In the genomic region with DNA sequence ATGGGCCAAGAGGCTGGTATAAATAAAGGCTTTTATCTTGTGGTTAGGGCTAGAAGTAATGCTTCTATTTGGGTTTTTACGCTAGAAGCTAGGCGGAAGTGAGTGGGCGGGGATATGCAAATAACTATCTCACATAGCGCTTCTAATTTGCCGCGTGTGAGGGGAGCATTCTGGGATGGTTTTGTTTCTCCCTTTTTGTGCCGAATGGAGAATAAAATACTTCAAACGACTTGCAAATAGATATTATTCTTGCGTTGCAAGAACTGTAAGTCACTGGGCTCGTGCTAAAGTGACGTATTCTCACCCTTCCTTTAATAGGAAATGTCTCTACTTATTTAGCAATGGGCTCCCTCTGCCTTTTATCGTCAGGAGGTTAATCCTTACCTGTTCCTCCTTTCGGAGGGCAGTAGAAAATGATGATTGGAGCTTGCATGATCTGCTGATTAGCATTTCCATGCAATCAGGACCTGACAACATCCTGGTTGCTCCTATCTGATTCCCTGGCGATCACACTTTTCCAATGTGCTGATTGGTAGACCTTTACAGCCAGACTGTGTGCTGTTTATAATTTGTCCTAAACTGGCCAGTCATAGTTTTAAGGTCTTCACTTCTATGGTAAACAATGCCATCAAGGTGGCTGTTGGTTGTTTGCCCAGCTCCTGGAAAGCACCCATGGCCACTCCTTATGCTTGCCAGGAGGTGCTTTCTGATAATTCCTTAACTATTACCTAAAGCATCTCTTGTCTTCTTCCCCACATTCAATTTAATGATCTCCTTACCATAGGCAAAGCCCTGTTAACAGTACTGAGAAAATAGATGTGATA, we compare ENCODE assay signal across 8 mouse cellular contexts. TPM values are rescaled to one million over a fixed set of nuclear protein-coding genes. Genes with fewer than 3 reads are reported as not detected.
DNase-seq lines count a peak whose midpoint lies in the region; ATAC-seq and TF ChIP-seq lines count a peak whose summit lies in the region.

No protein-coding gene starts in this region.

- 0 out of 2 replicates have a peak, but pooled peaks cover 3% of the 10 kb centered on the region for H3K27me3 ChIP-seq in G1E (ENCODE audit: insufficient read depth, low read length)
- H3K27me3 ChIP-seq in forebrain, embryonic 13.5 days = no peaks in the 10 kb centered on the region
- no peaks in the 10 kb centered on the region for H3K27me3 ChIP-seq in neural tube, embryonic 15.5 days (replicated peaks)
- no peaks in the 10 kb centered on the region for H3K27me3 ChIP-seq in testis, adult 2 months (ENCODE audit: control insufficient read depth, insufficient read depth, low read length)

- H3K36me3 ChIP-seq in G1E (replicated peaks) = no peaks in the 10 kb centered on the region
- H3K36me3 ChIP-seq in forebrain, embryonic 13.5 days (ENCODE audit: poor library complexity, severe bottlenecking) = no peaks in the 10 kb centered on the region
- H3K36me3 ChIP-seq in neural tube, embryonic 15.5 days = no peaks in the 10 kb centered on the region
- peaks cover 3% of the 10 kb centered on the region for H3K36me3 ChIP-seq in testis, adult 2 months (ENCODE audit: control insufficient read depth, insufficient read depth, low read length)

- no peak overlapping the region for H3K4me3 ChIP-seq in G1E (ENCODE audit: low read depth, low read length)
- H3K4me3 ChIP-seq in forebrain, embryonic 13.5 days = peak overlapping the region; percentile 38
- H3K4me3 ChIP-seq in lung, adult 2 months (replicated peaks; ENCODE audit: extremely low read depth, low read depth, low read length) = no peak overlapping the region
- peak overlapping the region; percentile 35 for H3K4me3 ChIP-seq in neural tube, embryonic 15.5 days (replicated peaks)
- H3K4me3 ChIP-seq in testis, adult 2 months (ENCODE audit: control insufficient read depth, low read depth, low read length) = no peak overlapping the region; the same call in 1 of the 2 replicates

- peak overlapping the region; percentile 73 for H3K9ac ChIP-seq in forebrain, embryonic 13.5 days
- peak overlapping the region; percentile 47 for H3K9ac ChIP-seq in neural tube, embryonic 15.5 days (replicated peaks)

- peak overlapping the region; percentile 93 for H3K27ac ChIP-seq in forebrain, embryonic 13.5 days
- H3K27ac ChIP-seq in neural tube, embryonic 15.5 days (replicated peaks) = peak overlapping the region; percentile 94
- peak overlapping the region; percentile 64 for H3K27ac ChIP-seq in testis, adult 2 months (ENCODE audit: control insufficient read depth, insufficient read depth, low read depth, low read length)

- no peak for TF ChIP-seq CTCF in G1E (IDR thresholded peaks at IDR 0.05; ENCODE audit: low read depth, low read length)
- no peak for TF ChIP-seq CTCF in lung, adult 2 months (IDR thresholded peaks at IDR 0.05; ENCODE audit: insufficient read depth, low read length)
- no peak for TF ChIP-seq CTCF in testis, adult 2 months (IDR thresholded peaks at IDR 0.05; ENCODE audit: control insufficient read depth, insufficient read depth, insufficient replicate concordance, low read depth, low read length)

- no peaks in the 10 kb centered on the region for H3K9me3 ChIP-seq in G1E (replicated peaks)
- no peaks in the 10 kb centered on the region for H3K9me3 ChIP-seq in forebrain, embryonic 13.5 days (replicated peaks)
- H3K9me3 ChIP-seq in neural tube, embryonic 15.5 days (replicated peaks) = no peaks in the 10 kb centered on the region

- intact Hi-C loops in heart, postnatal 25 days (cut with DNase I) = no loop called here

- peak; percentile 62; the same call in 1 of the 2 replicates for TF ChIP-seq POLR2A in lung, adult 2 months (IDR thresholded peaks at IDR 0.05; ENCODE audit: borderline replicate concordance, extremely low read depth, low read depth, low read length)
- no peak for TF ChIP-seq POLR2A in testis, adult 2 months (IDR thresholded peaks at IDR 0.05; ENCODE audit: control insufficient read depth, low read depth, low read length)

- H3K4me1 ChIP-seq in G1E (ENCODE audit: insufficient read depth, low read depth, low read length) = peaks cover 59% of the 10 kb centered on the region
- H3K4me1 ChIP-seq in forebrain, embryonic 13.5 days = peaks cover 36% of the 10 kb centered on the region
- H3K4me1 ChIP-seq in lung, adult 2 months (ENCODE audit: control insufficient read depth, insufficient read depth, low read length) = peaks cover 9% of the 10 kb centered on the region
- H3K4me1 ChIP-seq in neural tube, embryonic 15.5 days = peaks cover 47% of the 10 kb centered on the region
- H3K4me1 ChIP-seq in testis, adult 2 months (ENCODE audit: control insufficient read depth, insufficient read depth, low read length) = peaks cover 10% of the 10 kb centered on the region

- peak; percentile 82 for DNase-seq in G1E (ENCODE audit: low spot score)
- peak; percentile 67 for DNase-seq in heart, postnatal 25 days (ENCODE audit: low spot score)
- DNase-seq in layer of hippocampus, adult 11-12 months (ENCODE audit: low spot score) = peak; percentile 95
- DNase-seq in lung, adult 2 months = peak; percentile 61

- WGBS in forebrain, embryonic 13.5 days = 0% methylated on average over 14 of the region's 14 CpGs
- under 1% methylated on average over 14 of the region's 14 CpGs for whole genome bisulfite sequencing in lung, adult 2 months
- WGBS in neural tube, embryonic 15.5 days = under 1% methylated on average over 14 of the region's 14 CpGs

- ATAC-seq in G1E (ENCODE audit: extremely low read depth, insufficient number of reproducible peaks, low FRiP score, poor library complexity, severe bottlenecking) = peak; percentile 79
- ATAC-seq in cerebellum, adult (ENCODE audit: insufficient number of reproducible peaks, low FRiP score, low TSS enrichment) = peak; percentile 67
- peak; percentile 82 for ATAC-seq in forebrain, embryonic 13.5 days
- peak; percentile 81 for ATAC-seq in neural tube, embryonic 15.5 days (ENCODE audit: low FRiP score)

- H3K4me2 ChIP-seq in forebrain, embryonic 13.5 days = peak overlapping the region; percentile 74
- peak overlapping the region; percentile 78 for H3K4me2 ChIP-seq in neural tube, embryonic 15.5 days

RNA-seq across cellular contexts. Expression of a gene that starts 2.7 kb away (rescaled TPM):
- total RNA-seq in G1E (2014; fragmentation: Nextera tagmentation) (28.3 and 38.2 TPM in 2 replicates), G1E (2017) (17.2 and 34.2 TPM in 2 replicates)
- polyA plus RNA-seq in G1E (2012) = 70.8 and 77.9 TPM in 2 replicates
- polyA plus RNA-seq in forebrain, embryonic 13.5 days (2015; fragmentation: Nextera tagmentation; extraction: Ambion mirVana) = 55.1 and 57.2 TPM in 2 replicates
- 1 to 10 TPM; 4.4 to 9.8 TPM for total RNA-seq in heart, postnatal 25 days (2021)
- 69.8 and 75.7 TPM in 2 replicates for polyA plus RNA-seq in lung, adult 2 months (2012; rRNA removed)
- 33.3 and 39.2 TPM in 2 replicates for polyA plus RNA-seq in neural tube, embryonic 15.5 days (2015; fragmentation: Nextera tagmentation; extraction: Ambion mirVana)
- 135 and 142 TPM in 2 replicates for polyA plus RNA-seq in testis, adult 2 months (2012; rRNA removed)

RNA-seq across cellular contexts. Expression of a gene that starts 13.8 kb away (rescaled TPM):
- 5.3 and 6.4 TPM in 2 replicates for total RNA-seq in G1E (2014; fragmentation: Nextera tagmentation)
- total RNA-seq in G1E (2017) = 6.1 and 8.2 TPM in 2 replicates
- polyA plus RNA-seq in G1E (2012) = 25.9 and 37.4 TPM in 2 replicates
- polyA plus RNA-seq in forebrain, embryonic 13.5 days (2015; fragmentation: Nextera tagmentation; extraction: Ambion mirVana) = 6.6 and 7.9 TPM in 2 replicates
- 10 to 100 TPM; 14.4 to 16.4 TPM for total RNA-seq in heart, postnatal 25 days (2021)
- polyA plus RNA-seq in lung, adult 2 months (2012; rRNA removed) = 21.0 and 22.8 TPM in 2 replicates
- 20.6 and 24.0 TPM in 2 replicates for polyA plus RNA-seq in neural tube, embryonic 15.5 days (2015; fragmentation: Nextera tagmentation; extraction: Ambion mirVana)
- polyA plus RNA-seq in testis, adult 2 months (2012; rRNA removed) = 13.4 and 15.8 TPM in 2 replicates

RNA-seq across cellular contexts. Expression of a gene that starts 15.0 kb away (rescaled TPM):
- total RNA-seq in G1E (2014; fragmentation: Nextera tagmentation) = 98.4 and 104 TPM in 2 replicates
- 4.4 and 5.8 TPM in 2 replicates for total RNA-seq in G1E (2017)
- polyA plus RNA-seq in G1E (2012) = 31.8 and 32.8 TPM in 2 replicates
- polyA plus RNA-seq in forebrain, embryonic 13.5 days (2015; fragmentation: Nextera tagmentation; extraction: Ambion mirVana) = 110 and 124 TPM in 2 replicates
- 10 to 100 TPM; 59.6 to 65.7 TPM for total RNA-seq in heart, postnatal 25 days (2021)
- 120 and 129 TPM in 2 replicates for polyA plus RNA-seq in lung, adult 2 months (2012; rRNA removed)
- 347 and 355 TPM in 2 replicates for polyA plus RNA-seq in neural tube, embryonic 15.5 days (2015; fragmentation: Nextera tagmentation; extraction: Ambion mirVana)
- 36.3 and 43.1 TPM in 2 replicates for polyA plus RNA-seq in testis, adult 2 months (2012; rRNA removed)

RNA-seq across cellular contexts. Expression of a gene that starts 21.7 kb away (rescaled TPM):
- 55.2 and 55.5 TPM in 2 replicates for total RNA-seq in G1E (2014; fragmentation: Nextera tagmentation)
- 8.9 TPM in 2 replicates for total RNA-seq in G1E (2017)
- 40.6 TPM in 2 replicates for polyA plus RNA-seq in G1E (2012)
- polyA plus RNA-seq in forebrain, embryonic 13.5 days (2015; fragmentation: Nextera tagmentation; extraction: Ambion mirVana) = 6.0 and 6.4 TPM in 2 replicates
- 10 to 100 TPM; 32.3 to 61.0 TPM for total RNA-seq in heart, postnatal 25 days (2021)
- polyA plus RNA-seq in lung, adult 2 months (2012; rRNA removed) = 36.8 and 78.5 TPM in 2 replicates
- 10.0 and 11.9 TPM in 2 replicates for polyA plus RNA-seq in neural tube, embryonic 15.5 days (2015; fragmentation: Nextera tagmentation; extraction: Ambion mirVana)
- 103 and 106 TPM in 2 replicates for polyA plus RNA-seq in testis, adult 2 months (2012; rRNA removed)

RNA-seq across cellular contexts. Expression of a gene that starts 27.8 kb away (rescaled TPM):
- total RNA-seq in G1E (2014; fragmentation: Nextera tagmentation) = 176 and 241 TPM in 2 replicates
- total RNA-seq in G1E (2017) = 117 and 133 TPM in 2 replicates
- polyA plus RNA-seq in G1E (2012) = 296 TPM in 2 replicates
- 143 and 149 TPM in 2 replicates for polyA plus RNA-seq in forebrain, embryonic 13.5 days (2015; fragmentation: Nextera tagmentation; extraction: Ambion mirVana)
- total RNA-seq in heart, postnatal 25 days (2021) = 1 to 10 TPM in 1 of 2 experiments, under 1 TPM in 1; 0.62 to 1.2 TPM
- polyA plus RNA-seq in lung, adult 2 months (2012; rRNA removed) = 3.2 and 6.8 TPM in 2 replicates
- 15.6 and 47.4 TPM in 2 replicates for polyA plus RNA-seq in neural tube, embryonic 15.5 days (2015; fragmentation: Nextera tagmentation; extraction: Ambion mirVana)
- polyA plus RNA-seq in testis, adult 2 months (2012; rRNA removed) = 15.2 and 17.9 TPM in 2 replicates

Comparison
In these comparisons a context has a peak if more than half of its experiments do, and no peak if none do; other contexts are left out.
1. H3K4me3 ChIP-seq: peak in forebrain, embryonic 13.5 days (single experiment) and neural tube, embryonic 15.5 days (single experiment); none in G1E (single experiment), lung, adult 2 months (single experiment) and testis, adult 2 months (single experiment).
2. Peak in every context shown above with its lines, with median percentiles within 50 percentile points of each other: ATAC-seq, DNase-seq and H3K27ac ChIP-seq.